Mouse (Mus musculus) left cerebral cortex, postnatal 14 days (tissue): ENCODE measurements around the gene Tnf. TPM values are rescaled to one million over a fixed set of nuclear protein-coding genes. Genes with fewer than 3 reads are reported as not detected.
"Not testable (repeated sequence)": the region's sequence is repeated elsewhere in the genome, so short reads cannot be mapped to it uniquely, and the experiment has no call there.

ENCODE experiments used
- DNase-seq, 2 experiments: peaks; one replicate each; pipeline ENCODE4 v3.0.0; 2021 to 2022; ENCODE audit warnings: low spot score in 2 of 2, mixed read lengths in 1 of 2
- intact Hi-C: fragments of 180-260 bp; cut with DNase I; formaldehyde crosslinking; loops from one replicate; pipeline ENCODE4 v1.15.1; 2025
- total RNA-seq, 2 experiments: library from RNA; stranded (reverse); gene quantifications; 2 replicates each; pipeline ENCODE4 v1.2.3; 2021

The Tnf gene
- total RNA-seq, 2 experiments from 2014 or later, result not detected

DNA sequence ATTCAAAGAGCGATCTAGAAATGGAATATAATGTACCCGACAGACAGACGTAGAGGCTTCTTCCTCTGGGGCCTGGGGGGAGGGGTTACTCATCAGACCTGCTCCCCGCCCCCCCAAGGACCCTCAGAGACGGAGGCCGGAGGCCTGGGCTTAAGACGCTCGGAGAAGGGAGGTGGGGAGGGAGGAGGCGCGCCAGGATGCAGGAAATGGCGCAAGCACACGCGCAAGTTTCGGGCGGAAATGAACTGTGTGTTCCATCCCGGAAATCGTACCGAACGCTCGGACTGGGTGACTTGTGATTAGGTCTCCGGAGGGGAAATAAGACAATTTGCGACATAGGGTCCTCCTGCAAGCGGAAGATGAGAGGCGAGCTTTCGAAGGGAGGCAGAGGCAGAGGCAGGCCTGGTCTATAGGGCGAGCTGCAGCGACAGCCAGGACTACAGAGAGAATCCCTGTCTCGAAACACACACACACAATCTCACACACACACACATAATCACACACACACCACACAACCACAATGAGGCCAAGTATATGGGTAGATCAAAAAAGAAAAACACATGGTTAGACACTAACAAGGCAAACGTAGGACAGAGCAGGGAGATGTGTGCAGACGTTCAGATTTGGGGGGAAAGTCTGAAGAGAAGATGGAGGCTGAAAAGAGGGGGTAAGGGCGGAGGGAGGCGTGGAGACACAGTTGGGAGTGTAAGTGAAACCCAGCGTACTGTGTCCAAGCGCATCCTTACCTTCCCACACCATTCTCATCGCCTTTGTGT, 34.0 kb upstream of the Tnf start, which contains the start of gene Nfkbil1:
TSS of gene Nfkbil1 (minus strand) at position 179 of the 776 bp plus-strand sequence.
- intact Hi-C loops, result loop anchor here (5.0 to 10.0 kb wide), 3 partner anchors 114 to 631 kb away; partner anchors contain the start of genes Agpat1, Csnk2b, Gpank1 and Rnf5

DNA sequence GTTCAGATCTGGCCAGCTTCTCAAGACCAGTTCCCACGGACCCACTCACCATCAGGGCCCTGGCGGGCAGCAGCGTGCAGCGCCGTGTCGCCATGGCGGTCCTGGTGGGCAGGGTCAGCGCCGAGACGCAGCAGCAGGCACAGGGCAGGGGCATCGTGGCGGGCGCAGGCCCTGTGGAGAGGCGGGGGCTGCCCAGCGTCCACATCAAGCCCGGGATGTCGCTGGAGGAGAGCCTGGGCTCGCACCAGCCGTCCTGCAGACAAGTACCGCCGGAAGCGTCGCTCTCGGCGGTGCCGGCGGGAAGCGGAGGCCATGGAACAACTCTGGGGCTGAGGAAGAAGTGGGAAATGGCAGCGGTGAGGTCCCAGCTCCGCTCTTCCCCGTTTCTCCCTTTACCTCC, 33.1 kb upstream of the Tnf start:
- intact Hi-C loops, result loop anchor here (5.0 to 10.0 kb wide), 3 partner anchors 113 to 630 kb away; partner anchors contain the start of genes Agpat1, Csnk2b, Gpank1 and Rnf5
- peak in 1 of 2 experiments; percentile 27 for DNase-seq

More for the DNA sequence above, 34.0 kb upstream of the Tnf start, which contains the start of gene Nfkbil1:
- DNase-seq, result peak; percentile 95 to 96

- intact Hi-C loops, result loop anchor here (10.0 kb wide), 2 partner anchors 229 to 629 kb away; partner anchors contain the start of genes Agpat1, Rnf5 and Vars
- not testable (repeated sequence) for DNase-seq
These were observed 32.3 kb upstream of the Tnf start for GRCm38 (mm10) chr17:35234090-35234489.

- peak in 1 of 2 experiments; percentile 11 for DNase-seq
- intact Hi-C loops, result loop anchor here (2.0 to 10.0 kb wide), 4 partner anchors 55 to 629 kb away; partner anchors contain the start of genes Agpat1, Rnf5 and Vars
These were observed 31.5 kb upstream of the Tnf start, which contains the start of gene Atp6v1g2 for GRCm38 (mm10) chr17:35233114-35233980. Gene Atp6v1g2 (plus strand): TSS chr17:35233660.

GRCm38 (mm10) chr17:35232659-35233058, 30.9 kb upstream of the Tnf start:
- intact Hi-C loops, result loop anchor here (2.0 to 10.0 kb wide), 4 partner anchors 54 to 628 kb away; partner anchors contain the start of genes Agpat1, Rnf5 and Vars
- peak in 1 of 2 experiments; percentile 5 for DNase-seq

GRCm38 (mm10) chr17:35232043-35232442, 30.2 kb upstream of the Tnf start:
- intact Hi-C loops, result loop anchor here (2.0 to 10.0 kb wide), 4 partner anchors 53 to 627 kb away; partner anchors contain the start of genes Agpat1, Rnf5 and Vars
- DNase-seq, result peak; percentile 80 to 90

DNA sequence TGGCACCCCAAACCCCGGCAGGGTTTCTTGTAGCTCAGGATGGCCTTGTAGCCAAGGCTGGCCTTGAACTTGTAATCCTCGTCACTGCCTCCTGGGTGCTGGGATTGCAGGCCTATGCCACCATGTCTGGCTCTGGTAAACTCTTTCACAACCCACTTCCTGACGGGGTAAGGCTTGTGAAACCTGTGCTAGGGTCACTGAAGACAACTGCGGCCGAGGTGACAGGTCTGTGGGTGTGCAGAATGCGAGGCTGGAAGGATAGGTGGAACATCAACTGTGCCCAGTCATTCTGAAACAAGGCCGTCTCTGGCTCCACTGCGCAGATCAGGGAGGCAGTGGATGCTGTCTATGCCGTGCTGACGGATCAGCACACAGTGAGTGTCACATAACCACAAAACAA, 29.2 kb upstream of the Tnf start:
- no peak for DNase-seq
- intact Hi-C loops, result loop anchor here (10.0 kb wide), 2 partner anchors 226 to 626 kb away; partner anchors contain the start of genes Agpat1, Rnf5 and Vars

GRCm38 (mm10) chr17:35226561-35227046, 24.8 kb upstream of the Tnf start:
- no peak for DNase-seq
- intact Hi-C loops, result loop anchor here (1.0 kb wide), 1 partner anchor 22 kb away; no protein-coding TSS in a partner anchor

DNA sequence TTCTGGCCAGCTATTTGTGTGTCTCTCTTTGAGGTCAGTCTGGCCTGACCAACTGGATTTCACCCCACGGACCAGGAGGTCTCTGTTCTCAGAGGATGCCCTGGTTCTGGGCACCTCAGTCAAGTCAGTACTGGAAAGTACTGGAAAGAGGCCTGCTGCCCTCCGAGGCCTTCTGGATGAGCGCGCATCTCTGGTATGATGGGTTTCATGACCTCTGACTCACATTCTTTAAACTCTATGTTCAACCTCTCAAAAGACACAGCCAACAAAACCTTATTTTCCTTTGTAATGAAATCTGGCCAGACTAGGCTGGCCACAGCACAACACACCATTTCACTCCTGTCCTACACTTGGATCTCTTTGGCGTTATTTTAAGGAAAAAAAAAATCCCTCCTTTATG, 23.6 kb upstream of the Tnf start:
- DNase-seq, result no peak
- intact Hi-C loops, result no loop called here

DNA sequence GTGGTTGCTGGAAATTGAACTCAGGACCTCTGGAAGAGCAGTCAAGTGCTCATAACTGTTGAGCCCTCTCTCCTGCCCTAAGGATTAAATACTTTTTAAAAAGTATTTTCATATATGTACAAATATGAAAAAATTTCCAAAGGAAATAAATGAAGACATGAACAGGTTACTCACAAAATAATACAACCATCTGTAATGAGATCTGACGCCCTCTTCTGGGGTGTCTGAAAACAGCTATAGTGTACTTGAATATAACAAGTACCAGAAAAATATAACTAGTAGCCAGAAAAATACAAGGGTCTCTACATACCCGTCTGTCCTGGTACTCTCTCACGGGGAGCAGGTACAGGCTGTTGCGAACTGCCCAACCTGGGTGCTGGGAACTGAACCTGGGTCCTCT, 22.8 kb upstream of the Tnf start:
- no peak for DNase-seq
- intact Hi-C loops, result no loop called here

DNA sequence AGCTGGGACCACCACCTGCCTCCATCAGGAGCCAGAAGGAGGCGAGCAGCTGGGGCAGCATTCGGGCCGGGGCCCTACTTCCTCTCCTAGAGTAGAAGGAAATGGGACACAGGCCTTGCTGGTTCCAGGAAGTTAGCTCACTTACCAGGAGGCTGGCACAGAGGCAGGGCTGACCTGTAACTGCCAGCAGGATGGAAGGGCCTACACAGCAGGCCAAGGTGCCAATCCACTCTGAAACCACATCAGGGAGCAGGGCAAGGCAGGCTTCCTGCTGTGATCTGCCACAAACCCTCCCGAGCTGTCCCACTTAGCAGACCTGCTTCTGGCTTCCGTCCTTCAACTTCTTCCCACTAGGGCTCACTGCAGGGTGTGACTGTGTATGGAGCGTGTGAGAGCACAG, 20.5 kb upstream of the Tnf start:
- intact Hi-C loops, result no loop called here
- no peak for DNase-seq

GRCm38 (mm10) chr17:35220156-35220952, 18.5 kb upstream of the Tnf start, which contains the start of gene Gm16181:
Gene Gm16181 (plus strand): TSS chr17:35220834.
- no peak for DNase-seq
- intact Hi-C loops, result no loop called here

- DNase-seq, result peak in 1 of 2 experiments; percentile 18
- intact Hi-C loops, result no loop called here
These were observed 17.8 kb upstream of the Tnf start for GRCm38 (mm10) chr17:35219601-35220041.

DNA sequence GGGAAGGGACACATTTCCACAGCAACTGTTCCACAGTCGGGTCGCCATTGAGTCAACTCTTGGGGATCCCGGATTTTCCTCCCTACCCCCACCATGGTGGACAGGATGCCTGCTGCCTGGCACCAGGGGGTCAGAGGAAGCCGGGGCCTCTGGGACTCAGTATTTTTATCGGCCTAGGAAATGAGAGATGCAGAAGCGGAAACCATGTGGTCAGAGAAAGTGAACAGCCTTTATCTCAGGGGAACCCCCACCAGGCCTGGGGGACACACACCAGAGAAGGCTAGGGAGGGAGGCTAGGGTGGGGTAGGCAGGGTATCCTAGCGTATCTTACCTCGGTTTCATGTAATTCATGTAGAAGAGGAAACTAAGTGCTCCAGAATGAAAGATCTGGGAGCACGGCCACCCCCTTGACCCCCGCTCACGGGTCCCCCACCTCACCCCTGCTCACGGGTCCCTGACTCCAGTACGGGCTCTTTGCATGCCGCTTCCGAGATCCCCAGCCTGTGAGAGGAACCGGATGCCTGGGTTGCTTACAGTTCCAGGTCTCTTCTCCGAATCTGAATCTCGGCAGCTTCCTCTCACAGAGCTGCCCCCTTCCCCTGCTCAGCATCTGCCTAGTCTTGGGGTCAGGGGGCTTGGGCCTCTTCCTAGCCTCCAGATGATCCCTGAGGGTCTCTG, 16.8 kb upstream of the Tnf start:
- no peak for DNase-seq
- intact Hi-C loops, result no loop called here

DNA sequence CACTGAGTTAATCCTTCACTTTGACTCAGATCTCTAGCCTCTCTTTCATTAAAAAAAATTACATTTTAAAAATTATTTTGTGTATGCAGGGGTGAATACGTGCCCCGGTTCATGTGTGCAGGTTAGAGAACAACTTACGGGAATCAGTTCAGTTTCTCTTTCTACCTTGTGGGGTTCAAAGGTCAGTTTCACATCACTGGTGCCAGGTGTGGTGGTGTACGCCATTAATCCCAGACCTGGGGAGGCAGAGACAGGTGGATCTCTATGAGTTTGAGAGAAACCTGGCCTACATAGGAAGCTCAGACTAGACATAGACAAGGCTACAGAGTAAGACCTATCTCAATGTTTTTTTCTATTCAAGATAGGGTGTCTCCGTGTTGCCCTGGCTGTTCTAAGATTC, 11.3 kb upstream of the Tnf start:
- no peak for DNase-seq
- intact Hi-C loops, result no loop called here

DNA sequence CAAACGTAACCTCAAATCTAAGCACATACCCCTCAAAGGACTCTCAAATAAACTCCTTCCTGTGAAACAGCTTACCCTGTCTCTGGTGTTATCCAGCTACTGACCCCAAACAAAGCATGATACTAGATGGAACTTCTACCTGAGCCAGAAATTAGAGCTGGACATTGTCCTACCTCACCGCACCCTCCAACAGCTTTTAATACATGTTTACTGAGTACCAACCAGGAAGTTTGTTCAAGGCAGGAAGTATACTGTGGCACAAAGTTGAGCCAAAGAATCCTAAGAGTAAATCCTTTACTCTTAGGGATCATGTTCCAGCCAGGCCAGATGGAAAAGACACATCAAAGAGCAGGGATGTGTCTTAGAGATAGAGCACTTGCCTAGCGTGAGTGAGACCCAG, 8.8 kb upstream of the Tnf start:
- intact Hi-C loops, result no loop called here
- DNase-seq, result no peak

DNA sequence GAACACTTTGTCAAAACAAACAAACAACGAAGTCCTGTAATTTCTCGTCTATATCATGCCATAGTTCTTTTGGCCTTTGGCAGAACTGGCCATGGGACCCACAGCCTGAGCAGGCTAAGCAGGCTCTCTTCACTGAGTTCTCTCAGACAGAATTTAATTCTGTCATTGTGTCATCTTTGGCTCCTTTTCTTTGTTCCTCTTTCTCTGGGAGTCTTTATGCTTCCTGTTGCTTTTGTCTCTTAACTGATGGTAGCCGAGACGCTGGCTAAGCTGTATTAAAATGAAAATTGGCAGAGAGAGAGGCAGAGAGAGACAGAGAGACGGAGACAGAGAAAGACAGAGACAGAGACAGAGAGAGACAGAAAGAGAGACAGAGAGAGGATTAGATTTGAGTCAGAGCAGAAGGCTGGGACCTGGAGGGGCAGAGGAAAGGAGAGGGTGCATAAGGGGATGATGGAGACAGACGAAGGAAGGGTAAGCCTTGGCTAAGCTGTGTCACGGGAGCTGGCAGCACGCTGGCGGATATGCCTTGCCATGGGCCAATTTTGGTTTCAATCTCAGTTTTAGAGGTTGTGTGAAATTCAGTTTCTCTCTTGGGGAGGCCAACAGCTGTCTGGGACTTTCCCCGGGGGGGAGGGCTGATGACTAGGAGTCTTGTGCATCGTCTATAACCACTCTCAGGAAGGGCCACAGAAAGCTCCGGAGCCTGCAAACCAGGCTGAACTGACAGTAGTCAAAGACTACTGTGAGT, 8.2 kb upstream of the Tnf start:
- intact Hi-C loops, result no loop called here
- no peak for DNase-seq
